Mouse (Mus musculus) E14TG2a.4 (cell line): ENCODE results near the gene Adgrl3.

Experiments
- CTCF ChIP-seq: conservative IDR thresholded peaks from 2 replicates; pipeline ENCODE4 v1.5.1; 2014; ENCODE audit warnings: low read length
- POU5F1 ChIP-seq: IDR thresholded peaks from 2 replicates; pipeline ENCODE4 v1.6.1; 2014; ENCODE audit warnings: low read length, borderline replicate concordance

DNA sequence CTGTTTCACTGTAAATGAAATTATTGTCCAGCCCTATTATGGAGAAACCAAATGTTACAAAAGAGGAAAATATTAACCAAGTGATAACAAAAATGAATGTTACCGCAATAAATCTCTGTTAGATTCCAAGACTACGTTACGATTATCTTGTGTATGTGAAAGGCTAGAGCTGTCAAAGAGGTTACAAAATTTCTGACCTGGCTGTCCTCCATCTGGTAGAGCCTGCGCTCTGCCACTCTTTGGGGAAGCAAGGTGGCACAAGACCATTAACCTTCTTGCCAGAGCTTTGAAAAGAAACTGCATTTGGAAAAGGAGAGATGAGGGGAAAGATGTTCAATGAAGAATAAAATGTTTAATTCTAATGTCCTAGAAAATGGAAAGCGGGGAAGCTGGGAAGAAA, 562.9 kb downstream of the Adgrl3 start:
- no peak for TF ChIP-seq CTCF
- no peak for TF ChIP-seq POU5F1
